Mouse (Mus musculus): ENCODE measurements around the gene Gm17349.
A peak's percentile ranks its signal among the peaks of the same experiment; 100 is the strongest.
"Not testable (repeated sequence)": the region's sequence is repeated elsewhere in the genome, so short reads cannot be mapped to it uniquely, and the experiment has no call there.

The Gm17349 gene

DNA sequence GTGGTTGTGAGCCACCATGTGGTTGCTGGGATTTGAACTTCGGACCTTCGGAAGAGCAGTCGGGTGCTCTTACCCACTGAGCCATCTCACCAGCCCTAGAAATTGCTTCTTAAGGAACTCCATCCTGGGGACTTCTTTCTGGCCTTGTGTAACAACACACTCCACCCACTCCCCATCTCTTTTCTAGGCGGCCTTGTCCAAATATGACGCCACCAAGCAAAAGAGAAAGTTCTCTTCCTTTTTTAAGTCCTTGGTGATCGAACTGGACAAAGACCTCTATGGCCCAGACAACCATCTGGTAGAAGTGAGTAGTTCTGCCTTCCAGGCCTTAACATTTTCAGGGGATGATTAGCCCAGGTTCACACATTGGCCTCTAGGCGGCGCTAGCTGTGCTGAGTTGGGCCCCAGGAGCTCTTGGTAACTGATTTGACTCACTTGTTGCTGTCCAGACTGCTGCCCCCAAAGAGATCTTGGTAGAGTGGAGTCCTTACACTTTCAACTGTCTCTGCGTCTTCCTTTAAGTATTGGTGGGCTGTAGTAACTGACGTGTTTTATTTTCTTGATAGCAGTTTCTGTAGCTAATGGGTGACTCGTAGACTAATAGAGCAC lies at the start of gene Gm17349:
TSS of gene Gm17349 (minus strand) at position 51 of the 609 bp plus-strand sequence.
- ATAC-seq (ENCODE audit: low TSS enrichment) = no peak

- ATAC-seq (ENCODE audit: low TSS enrichment) = no peak; the same call in 1 of the 2 replicates
These were observed 48.9 kb upstream of the Gm17349 start for GRCm38 (mm10) chr15:99754204-99754603.

GRCm38 (mm10) chr15:99740229-99740628 lies 34.9 kb upstream of the Gm17349 start:
- no peak for ATAC-seq (ENCODE audit: low TSS enrichment)

DNA sequence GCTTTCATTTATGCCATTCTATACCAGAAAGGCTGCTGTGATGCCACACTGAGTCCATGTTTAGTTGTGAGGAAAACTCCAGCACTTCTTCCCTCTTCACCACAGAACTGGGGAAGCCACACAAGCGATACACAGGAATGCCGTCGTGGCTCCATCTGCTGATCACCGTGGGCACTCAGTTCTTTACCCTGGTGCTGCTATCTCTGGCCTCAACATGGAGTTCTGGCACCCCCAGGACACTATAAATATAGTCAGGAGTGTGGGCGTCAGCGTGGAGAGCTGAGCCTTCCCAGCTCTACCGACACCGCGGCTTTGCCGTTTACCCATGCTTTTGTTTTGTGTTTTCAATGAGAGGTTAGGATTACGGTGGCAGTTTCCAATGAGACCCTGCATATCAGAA lies 31.4 kb upstream of the Gm17349 start:
- peak; percentile 79; the same call in 1 of the 2 replicates for ATAC-seq (ENCODE audit: low TSS enrichment)

- no peak for ATAC-seq (ENCODE audit: low TSS enrichment)
These were observed 30.3 kb upstream of the Gm17349 start for GRCm38 (mm10) chr15:99735631-99736030.

DNA sequence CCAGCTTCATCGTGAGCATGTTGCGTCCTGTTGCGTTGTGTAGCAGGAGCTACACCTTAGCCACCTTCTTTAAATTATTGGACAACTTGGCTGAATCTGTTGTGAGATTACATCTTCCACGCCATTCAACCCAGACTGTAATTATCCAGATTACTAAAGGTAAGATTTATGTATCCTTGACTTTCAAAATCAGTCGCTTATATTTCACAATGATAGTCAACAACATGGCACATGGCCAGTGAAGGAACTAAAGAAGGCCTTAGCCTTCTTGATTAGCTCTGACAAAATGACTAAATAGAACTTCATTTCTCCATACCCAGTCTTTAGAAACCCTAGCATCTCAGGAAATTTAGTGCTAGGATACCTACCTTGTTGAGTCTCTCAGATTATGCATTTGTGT lies 27.9 kb upstream of the Gm17349 start:
- ATAC-seq (ENCODE audit: low TSS enrichment) = no peak

GRCm38 (mm10) chr15:99731678-99732077 lies 26.4 kb upstream of the Gm17349 start:
- ATAC-seq (ENCODE audit: low TSS enrichment) = no peak

- no peak for ATAC-seq (ENCODE audit: low TSS enrichment)
These were observed 25.9 kb upstream of the Gm17349 start for GRCm38 (mm10) chr15:99731167-99731566.

GRCm38 (mm10) chr15:99729056-99729783 lies 23.9 kb upstream of the Gm17349 start:
- ATAC-seq (ENCODE audit: low TSS enrichment) = no peak

GRCm38 (mm10) chr15:99728211-99728610 lies 22.9 kb upstream of the Gm17349 start:
- ATAC-seq (ENCODE audit: low TSS enrichment) = no peak

GRCm38 (mm10) chr15:99727525-99727924 lies 22.2 kb upstream of the Gm17349 start:
- no peak for ATAC-seq (ENCODE audit: low TSS enrichment)

- not testable (repeated sequence) for ATAC-seq (ENCODE audit: low TSS enrichment)
These were observed 21.7 kb upstream of the Gm17349 start for GRCm38 (mm10) chr15:99727039-99727438.

- ATAC-seq (ENCODE audit: low TSS enrichment) = no peak
These were observed 21.3 kb upstream of the Gm17349 start for GRCm38 (mm10) chr15:99726549-99726948.

DNA sequence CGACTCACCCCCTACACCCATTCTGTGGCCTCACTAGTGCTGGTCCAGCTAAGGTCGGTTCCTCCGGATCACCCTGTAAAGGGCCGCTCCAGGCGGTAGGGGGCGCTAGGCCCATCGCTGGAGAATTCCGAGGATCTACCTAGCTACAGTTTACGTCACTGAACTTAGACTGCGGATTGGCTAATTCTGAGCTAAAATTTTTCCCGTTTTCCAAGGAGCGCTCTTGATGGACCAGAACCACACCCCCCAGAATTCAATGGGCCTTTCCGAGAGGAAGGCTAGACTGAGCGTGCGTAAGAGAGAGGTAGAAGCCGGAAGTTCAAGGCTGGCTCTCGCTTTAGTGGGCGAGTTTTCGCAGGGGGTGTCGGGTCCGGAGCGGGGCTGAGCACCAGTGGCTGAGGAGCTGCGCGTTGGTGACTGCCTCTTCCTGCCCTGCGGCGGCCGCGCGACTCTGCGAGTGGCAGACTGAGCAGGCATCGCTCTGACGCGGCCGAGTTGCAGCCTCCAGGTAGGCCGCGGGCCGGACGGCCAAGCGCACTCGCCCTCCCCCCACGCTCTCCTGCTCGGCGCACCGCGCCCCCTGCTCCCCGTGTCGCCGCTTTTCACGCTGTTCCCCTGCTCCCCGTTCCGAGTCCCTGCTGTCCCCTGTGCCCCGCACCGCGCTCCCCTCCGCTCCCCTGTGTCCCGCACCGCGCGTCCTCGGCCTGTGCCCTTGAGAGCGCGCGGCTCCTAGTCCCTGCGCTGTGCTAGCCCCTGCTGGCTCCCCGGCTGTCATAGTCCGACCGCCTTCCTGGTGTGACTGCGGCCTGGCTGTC lies 20.3 kb upstream of the Gm17349 start, which contains the start of gene Cox14:
TSS of gene Cox14 (plus strand) at position 278 of the 815 bp plus-strand sequence.
- peak; percentile 84 for ATAC-seq (ENCODE audit: low TSS enrichment)

GRCm38 (mm10) chr15:99724292-99725021 lies 19.2 kb upstream of the Gm17349 start:
- 0 out of 2 replicates have a peak, but pooled peaks have one; percentile 17 for ATAC-seq (ENCODE audit: low TSS enrichment)

DNA sequence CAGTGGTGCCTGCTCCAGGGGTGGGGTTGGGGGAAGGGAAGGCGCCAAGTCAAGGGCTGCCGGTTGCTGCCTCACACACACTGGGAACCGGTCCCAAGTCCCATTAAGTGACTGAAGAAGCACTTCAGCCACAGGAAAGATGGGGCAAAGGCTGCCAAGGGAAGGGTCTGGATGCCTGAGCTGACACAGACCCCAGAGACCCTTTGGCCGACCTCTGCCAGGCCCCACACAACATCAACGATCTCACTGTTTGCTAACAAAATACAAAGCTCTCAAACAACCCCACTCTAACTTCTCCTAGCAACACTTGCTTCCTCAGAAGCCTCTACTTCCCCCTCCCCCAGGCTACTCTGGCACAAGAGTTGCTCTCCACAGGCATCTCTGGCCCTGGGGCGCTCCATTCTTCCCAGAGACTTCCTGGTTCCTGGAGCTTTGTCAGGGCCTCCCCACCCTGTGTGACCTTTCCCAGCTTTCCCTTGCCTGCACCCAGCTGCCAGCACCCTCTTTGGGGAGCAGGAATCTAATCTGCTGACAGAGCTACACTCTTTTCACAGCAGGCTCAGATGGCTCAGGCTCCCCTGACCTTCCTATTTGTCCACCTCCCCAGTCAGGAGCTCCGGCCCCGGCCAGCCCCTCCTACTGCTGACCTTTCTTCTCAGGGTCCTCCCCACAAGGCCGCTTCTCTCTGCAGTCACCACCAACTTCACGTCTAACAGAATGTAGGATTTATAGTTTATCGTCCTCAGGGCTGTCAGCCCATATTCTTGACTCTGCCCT lies 18.4 kb upstream of the Gm17349 start:
- no peak for ATAC-seq (ENCODE audit: low TSS enrichment)

DNA sequence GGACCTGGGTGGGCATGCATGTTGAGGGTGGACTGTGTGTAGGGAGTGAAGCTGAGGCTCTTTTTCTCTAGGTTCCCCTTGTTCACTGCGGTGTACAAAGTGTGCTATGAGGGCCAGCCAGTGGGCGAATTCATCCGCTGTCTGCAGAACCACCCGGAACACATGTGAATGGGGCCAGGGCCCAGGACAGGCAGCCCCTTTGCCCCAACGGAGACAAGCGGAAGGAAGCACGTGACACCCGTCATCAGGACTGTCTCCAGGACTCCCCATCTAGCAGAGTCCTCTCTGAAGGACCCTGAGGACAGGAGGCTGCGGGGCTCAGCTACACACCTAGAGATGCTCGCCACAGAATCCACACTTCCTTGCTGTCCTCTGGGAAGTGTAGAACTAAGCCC lies 17.8 kb upstream of the Gm17349 start:
- no peak for ATAC-seq (ENCODE audit: low TSS enrichment)

GRCm38 (mm10) chr15:99721921-99722743 lies 16.8 kb upstream of the Gm17349 start:
- no peak for ATAC-seq (ENCODE audit: low TSS enrichment)

- ATAC-seq (ENCODE audit: low TSS enrichment) = no peak
These were observed 14.6 kb upstream of the Gm17349 start for GRCm38 (mm10) chr15:99719865-99720264.

DNA sequence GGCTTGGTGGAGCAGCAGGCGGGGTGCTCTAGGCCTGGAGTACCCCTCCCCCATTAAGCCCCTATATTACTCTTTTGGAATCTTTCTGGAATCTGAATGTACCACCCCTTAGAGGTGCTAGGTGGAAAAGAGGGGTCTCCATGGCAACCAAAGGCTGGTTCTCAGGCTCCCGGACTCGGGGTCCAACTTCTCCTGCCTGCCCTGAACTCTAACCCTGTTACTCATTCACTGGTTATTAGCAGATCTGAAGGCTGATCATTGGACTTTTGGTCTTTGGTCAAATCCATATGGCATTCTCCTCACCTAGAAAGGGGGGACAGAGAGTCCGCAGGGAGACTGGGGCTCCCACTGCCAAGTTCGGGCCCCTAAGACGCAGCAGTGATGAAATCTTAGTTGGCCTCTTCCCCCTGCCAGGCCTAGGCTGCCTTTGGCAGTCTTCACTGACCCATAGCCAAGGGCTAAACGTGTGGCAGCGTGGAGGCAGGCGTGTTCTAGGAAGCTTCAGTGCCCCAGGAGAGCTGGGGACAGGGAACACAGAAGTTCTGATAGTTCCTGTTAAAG lies 13.3 kb upstream of the Gm17349 start:
- ATAC-seq (ENCODE audit: low TSS enrichment) = no peak

Data from frontal cortex, adult (tissue).